Mouse (Mus musculus) bone marrow macrophage, adult 2 months (primary cell): ENCODE measurements around the gene Nudt4.

Experiments used
- CTCF ChIP-seq: IDR thresholded peaks from 2 replicates; pipeline ENCODE4 v1.5.1; 2012; ENCODE audit warnings: low read depth, mild to moderate bottlenecking, low read length, moderate library complexity
- POLR2A ChIP-seq: IDR thresholded peaks from 2 replicates; pipeline ENCODE4 v1.6.1; 2012; ENCODE audit warnings: mild to moderate bottlenecking, low read depth, low read length, borderline replicate concordance

GRCm38 (mm10) chr10:95568016-95568415, 4.1 kb upstream of the Nudt4 start:
- no peak for TF ChIP-seq CTCF
- no peak for TF ChIP-seq POLR2A
